Mouse (Mus musculus) B cell, adult 67 days (primary cell): ENCODE data around the gene Mien1. TPM values are rescaled to one million over a fixed set of nuclear protein-coding genes. Genes with fewer than 3 reads are reported as not detected.

Source experiments
- total RNA-seq, 2 experiments: library from RNA; stranded (reverse); gene quantifications; 4 replicates each; pipeline ENCODE4 v1.2.4; 2023

The Mien1 gene
- total RNA-seq: 10 to 100 TPM; 51.1 to 52.2 TPM

GRCm38 (mm10) chr11:98438331-98439158 is at the start of gene Mien1:
Gene Mien1 (minus strand): TSS chr11:98438991.

GRCm38 (mm10) chr11:98446213-98446561 is 7.4 kb upstream of the Mien1 start, which contains the start of gene Grb7:
Gene Grb7 (plus strand): TSS chr11:98446394.

GRCm38 (mm10) chr11:98412273-98412796 is 26.5 kb downstream of the Mien1 start, which contains the start of gene Erbb2:
Gene Erbb2 (plus strand): TSS chr11:98412470.

GRCm38 (mm10) chr11:98400161-98400726 is 38.5 kb downstream of the Mien1 start, which contains the start of gene Pgap3:
Gene Pgap3 (minus strand): TSS chr11:98400490.

Other genes with a start within 250 kb of the Mien1 start
- 100 to 1,000 TPM in 1 of 2 experiments, 10 to 100 TPM in 1; 81.7 to 105 TPM for gene Med1, start 245.7 kb downstream of the Mien1 start, total RNA-seq
- gene Cdk12, start 235.9 kb downstream of the Mien1 start, total RNA-seq: 100 to 1,000 TPM; 125 to 134 TPM
- under 1 TPM in 1 of 2 experiments, not detected in 1; 0.18 TPM for gene Neurod2, start 109.3 kb downstream of the Mien1 start, total RNA-seq
- gene Ppp1r1b, start 90.6 kb downstream of the Mien1 start, total RNA-seq: not detected
- 10 to 100 TPM; 39.6 to 44.8 TPM for gene Stard3, start 80.6 kb downstream of the Mien1 start, total RNA-seq
- under 1 TPM in 1 of 2 experiments, not detected in 1; 0.62 TPM for gene Tcap, start 55.2 kb downstream of the Mien1 start, total RNA-seq
- not detected for gene Pnmt, start 52.5 kb downstream of the Mien1 start, total RNA-seq
- 1 to 10 TPM; 8.0 to 9.2 TPM for gene Pgap3, start 38.5 kb downstream of the Mien1 start, total RNA-seq
- not detected for gene Erbb2, start 26.5 kb downstream of the Mien1 start, total RNA-seq
- 1 to 10 TPM in 1 of 2 experiments, under 1 TPM in 1; 0.77 to 1.1 TPM for gene Grb7, start 7.4 kb upstream of the Mien1 start, total RNA-seq
- 100 to 1,000 TPM; 627 to 726 TPM for gene Ikzf3, start 107.0 kb upstream of the Mien1 start, total RNA-seq
- gene Zpbp2, start 112.1 kb upstream of the Mien1 start, total RNA-seq: 10 to 100 TPM in 1 of 2 experiments, 1 to 10 TPM in 1; 4.8 to 12.8 TPM
- 10 to 100 TPM; 19.3 to 19.6 TPM for gene Ormdl3, start 148.4 kb upstream of the Mien1 start, total RNA-seq
- gene Lrrc3c, start 159.3 kb upstream of the Mien1 start, total RNA-seq: not detected
- gene Gm12355, start 186.7 kb upstream of the Mien1 start, total RNA-seq: 10 to 100 TPM; 24.9 to 27.5 TPM
- not detected for gene Gsdma3, start 187.4 kb upstream of the Mien1 start, total RNA-seq
- not detected for gene Gsdma2, start 207.8 kb upstream of the Mien1 start, total RNA-seq
- not detected for gene Gsdma, start 225.4 kb upstream of the Mien1 start, total RNA-seq
- gene Psmd3, start 243.6 kb upstream of the Mien1 start, total RNA-seq: 10 to 100 TPM; 70.5 to 80.3 TPM